Mouse (Mus musculus): ENCODE measurements at regions not wholly inside any gene's neighbourhood (a gene's known extent, or its start where the extent isn't known, plus 50 kb on each side); places are given as distances from the start of the nearest gene placed in this dataset.
A peak's percentile ranks its signal among the peaks of the same experiment; 100 is the strongest.

GRCm38 (mm10) chr10:66857330-66857729 is 238.6 kb upstream of the Jmjd1c start:
- no peak for DNase-seq (ENCODE audit: low spot score)

DNA sequence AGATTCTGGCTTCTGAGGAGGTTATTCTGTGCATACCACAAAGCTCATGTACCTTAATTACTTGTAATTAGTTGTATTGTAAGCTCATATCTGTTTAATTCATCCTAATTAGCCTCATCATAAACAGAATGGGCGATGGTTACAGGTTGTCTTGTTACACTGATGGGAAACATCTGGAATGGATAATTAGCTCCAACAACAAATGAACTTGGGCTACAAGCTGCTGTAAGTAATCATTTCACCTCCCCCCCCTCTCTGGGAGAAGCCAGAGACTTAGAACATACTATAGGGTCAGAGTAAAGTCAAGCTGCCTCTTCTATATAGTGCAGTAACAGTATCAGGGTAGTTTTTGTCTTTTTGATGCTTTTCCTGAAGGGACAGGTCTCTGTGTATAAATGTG is 234.5 kb upstream of the Jmjd1c start:
- no peak for DNase-seq (ENCODE audit: low spot score)

DNA sequence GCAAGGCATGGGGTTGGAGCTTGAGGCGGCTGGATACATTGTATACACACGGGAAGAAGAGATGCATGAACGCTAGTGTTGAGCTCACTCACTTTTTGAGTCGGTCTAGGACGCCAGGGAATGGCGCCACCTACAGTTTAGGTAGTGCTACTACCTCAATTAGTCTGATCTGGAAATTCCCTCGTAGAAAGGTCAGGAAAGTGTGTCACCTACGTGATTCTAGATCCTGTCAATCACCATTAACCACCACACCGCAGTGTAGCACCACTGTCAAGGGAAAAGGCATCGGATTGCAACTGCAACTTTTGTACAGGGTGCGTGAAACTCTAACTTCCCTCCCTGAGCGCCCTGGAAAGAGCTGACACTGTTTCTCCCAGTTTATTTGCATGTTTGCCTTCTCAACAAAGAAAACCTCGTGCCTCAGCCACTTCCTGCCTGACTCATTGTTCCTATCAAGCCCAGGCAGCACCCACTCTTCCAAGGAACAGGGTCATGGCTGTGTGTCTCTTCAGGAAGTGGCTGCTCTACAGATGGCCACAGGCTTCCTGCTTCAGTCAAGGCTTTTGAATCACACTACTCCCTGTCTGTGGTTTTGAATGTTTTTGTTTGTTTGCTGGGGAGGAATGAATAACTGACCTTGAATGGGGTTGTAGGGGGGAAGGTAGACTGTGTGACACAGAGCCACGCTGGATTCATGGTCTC is 231.6 kb upstream of the Jmjd1c start:
- peak; percentile 32 for DNase-seq (ENCODE audit: low spot score)

DNA sequence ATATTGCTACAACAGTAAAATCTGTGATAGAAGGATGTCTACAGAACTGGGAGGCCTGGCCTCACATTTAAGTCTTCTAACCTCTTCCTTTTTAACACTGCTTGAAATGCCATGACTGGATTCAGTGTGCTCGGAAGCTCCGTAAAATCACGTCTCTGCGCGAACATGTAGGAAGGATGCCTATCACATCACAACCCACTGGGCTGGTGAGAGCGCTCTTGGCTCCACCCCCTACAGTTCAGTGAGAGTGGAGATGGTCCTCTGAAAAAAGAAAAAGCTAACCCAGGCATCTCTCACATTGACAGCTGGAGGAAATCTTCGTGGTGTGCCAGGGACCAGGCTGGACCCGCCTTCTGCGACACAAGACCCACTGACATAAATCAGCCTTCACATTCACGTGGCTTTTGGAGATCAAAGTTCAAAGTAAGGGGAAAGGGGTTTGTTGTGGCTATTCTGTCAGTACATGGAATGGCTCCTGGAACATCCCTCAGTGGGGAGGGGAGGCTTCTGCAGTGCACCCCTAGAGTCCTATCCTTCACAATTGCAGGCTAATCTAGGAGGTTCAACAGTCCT is 230.8 kb upstream of the Jmjd1c start:
- no peak for DNase-seq (ENCODE audit: low spot score)

DNA sequence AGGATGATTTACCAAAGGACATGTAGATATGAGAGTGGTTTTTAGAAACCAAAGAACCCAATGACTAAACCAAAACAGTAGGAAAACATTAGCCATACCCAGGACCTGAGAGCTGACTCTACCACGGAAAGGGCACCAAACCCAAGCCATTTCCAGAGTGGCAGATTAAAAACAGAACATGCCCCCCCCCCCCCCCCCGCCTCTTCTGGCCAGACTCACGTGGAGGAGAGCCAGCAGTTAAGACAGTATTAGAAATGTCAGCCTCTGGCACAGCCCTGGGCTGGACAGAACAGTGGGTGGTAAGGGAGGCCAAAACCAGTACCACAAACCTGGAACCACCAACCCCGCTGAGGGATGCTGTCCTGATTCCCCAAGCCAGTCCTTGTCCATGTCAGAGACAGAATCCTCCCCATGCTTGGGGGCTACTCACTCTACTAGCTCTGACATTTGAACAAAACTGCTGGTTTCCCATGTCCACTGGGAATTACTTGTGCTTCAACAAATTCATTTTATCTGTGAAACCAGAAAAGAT is 224.7 kb upstream of the Jmjd1c start:
- no peak for DNase-seq (ENCODE audit: low spot score)

- DNase-seq (ENCODE audit: low spot score), result no peak
Observed at GRCm38 (mm10) chr10:66871673-66872072, 224.3 kb upstream of the Jmjd1c start.

DNA sequence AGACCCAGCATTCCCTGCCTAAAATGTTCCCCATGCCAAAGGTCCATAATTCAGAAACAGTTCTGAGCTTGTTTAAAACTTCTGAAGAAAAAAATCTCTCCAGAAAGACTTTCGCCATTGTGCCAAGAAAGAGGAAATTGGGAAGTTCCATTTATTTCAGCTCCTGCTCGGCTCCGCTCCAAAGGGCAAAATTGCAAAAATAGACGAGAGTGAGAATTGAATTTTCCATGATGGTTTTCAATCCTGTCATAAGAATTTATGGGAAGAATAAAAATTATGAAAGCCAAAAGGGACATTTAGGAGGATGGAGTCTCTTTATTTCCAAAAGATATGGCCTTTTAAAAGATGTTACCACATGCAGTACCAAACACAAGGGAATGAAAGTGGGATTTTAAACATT is 222.5 kb upstream of the Jmjd1c start:
- no peak for DNase-seq (ENCODE audit: low spot score)

DNA sequence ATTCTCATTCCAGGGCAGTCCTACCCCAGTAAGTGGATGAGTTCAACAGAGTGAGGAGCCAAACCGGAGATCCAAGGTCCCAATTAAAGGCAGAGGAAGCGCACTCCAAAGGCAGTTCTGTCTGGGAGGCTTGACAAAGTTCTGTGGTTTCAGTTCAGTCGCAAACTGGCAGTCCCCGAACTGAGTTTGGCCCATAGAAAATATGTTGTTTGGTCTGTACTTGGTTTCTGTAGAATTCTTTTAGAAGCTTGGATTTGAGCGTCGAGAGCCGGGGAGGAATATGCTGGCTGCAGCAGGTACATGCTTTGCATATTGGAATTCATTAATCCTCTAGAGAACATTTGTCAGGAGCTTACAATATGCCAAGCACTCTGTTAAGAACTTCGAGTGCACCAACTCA is 216.9 kb upstream of the Jmjd1c start:
- no peak for DNase-seq (ENCODE audit: low spot score)

- no peak for DNase-seq (ENCODE audit: low spot score)
Observed at GRCm38 (mm10) chr10:66882825-66883224, 213.1 kb upstream of the Jmjd1c start.

DNA sequence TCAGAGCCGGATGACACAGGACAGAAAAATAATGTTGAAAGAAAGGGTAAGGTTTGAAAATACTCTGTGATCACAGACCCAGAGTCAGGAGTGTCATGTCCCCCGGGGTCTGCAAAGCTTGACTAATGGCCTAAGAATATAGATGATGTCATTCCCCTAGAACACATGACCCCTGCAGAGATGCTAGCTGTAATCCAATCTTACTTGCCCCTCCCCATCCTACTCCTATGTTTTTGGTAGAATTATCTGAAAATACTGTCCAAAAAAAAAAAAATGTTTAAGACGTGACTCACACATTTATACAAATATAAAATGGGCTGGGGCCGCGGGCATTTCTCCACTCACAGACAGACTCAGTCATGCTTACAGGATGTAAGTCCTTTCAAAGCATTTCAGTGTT is 210.3 kb upstream of the Jmjd1c start:
- no peak for DNase-seq (ENCODE audit: low spot score)

DNA sequence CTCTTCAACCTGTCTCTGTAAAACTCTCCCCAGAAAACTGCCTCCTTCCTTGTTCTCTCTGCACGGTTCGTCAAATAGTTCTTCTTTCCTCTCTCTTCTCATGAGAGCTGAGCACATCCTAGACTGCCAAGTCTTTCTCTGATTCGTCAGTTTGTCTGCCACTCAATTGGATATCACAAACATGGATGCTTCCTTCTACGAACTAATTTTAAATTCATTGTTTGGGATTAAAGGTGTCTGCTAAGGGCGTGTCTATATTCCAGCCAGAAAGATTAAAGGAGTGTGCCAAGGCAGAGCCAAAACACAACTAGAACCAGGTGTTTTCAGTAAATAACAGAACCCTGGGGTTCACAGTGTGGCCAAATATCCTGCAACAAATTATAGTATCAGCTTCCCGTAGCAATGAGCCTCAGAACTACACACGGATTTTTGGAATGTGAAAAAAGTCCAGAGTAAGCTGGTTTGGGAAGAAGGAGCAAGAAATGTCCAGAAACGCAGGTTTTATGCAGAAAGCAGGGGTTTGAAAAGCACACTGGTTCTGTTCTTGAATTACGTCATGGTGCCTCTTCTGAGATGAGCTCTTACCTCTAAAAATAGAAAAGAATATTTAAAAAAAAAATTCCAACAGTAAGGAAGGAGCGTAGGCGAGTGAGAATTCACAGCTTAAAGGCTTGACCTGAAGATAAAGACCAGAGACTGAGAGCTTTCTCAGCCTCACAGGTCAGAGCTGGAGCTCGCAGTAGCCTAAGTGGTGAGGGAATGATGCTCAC is 206.0 kb upstream of the Jmjd1c start:
- DNase-seq (ENCODE audit: low spot score), result no peak

- DNase-seq (ENCODE audit: low spot score), result no peak
Observed at GRCm38 (mm10) chr10:66891811-66892210, 204.1 kb upstream of the Jmjd1c start.

DNA sequence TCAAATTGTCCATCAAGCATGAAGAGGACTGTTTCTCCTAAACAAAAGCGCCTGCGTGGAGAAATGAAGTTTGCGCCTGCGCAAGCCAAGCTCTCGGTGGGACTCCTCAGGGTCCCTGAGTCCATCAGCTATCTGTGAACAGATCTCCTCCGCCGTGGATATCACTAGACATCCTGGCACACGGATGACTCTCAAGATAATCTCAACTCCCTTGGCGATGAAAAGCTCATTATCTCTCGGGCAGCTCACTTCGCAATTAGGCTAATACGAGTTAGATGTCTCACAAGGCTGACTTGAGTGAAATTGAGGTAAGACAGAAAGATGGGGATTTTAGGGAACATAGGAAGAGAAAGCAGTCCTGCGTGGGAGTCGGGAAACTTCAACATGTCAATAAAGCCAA is 202.1 kb upstream of the Jmjd1c start:
- no peak for DNase-seq (ENCODE audit: low spot score)

- DNase-seq (ENCODE audit: low spot score), result no peak
Observed at GRCm38 (mm10) chr10:66896698-66897622, 199.0 kb upstream of the Jmjd1c start.

DNA sequence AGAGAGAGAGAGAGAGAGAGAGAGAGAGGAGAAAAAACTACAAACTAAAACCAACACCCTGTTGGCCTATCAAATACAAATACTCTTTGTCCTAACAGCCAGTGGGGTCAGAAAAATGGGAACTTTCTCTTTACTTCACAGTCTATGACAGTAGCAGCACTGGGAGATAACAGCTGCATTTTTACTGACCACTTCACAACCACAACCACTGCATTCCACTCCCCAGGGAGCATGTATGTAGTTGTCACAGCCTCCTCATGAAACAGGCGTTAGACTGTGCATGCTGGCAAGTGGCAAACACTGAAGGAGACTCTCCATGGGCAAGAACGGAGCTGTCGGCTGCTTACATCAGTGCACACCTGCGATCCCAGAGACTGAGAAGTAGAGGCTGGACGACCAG is 196.2 kb upstream of the Jmjd1c start:
- DNase-seq (ENCODE audit: low spot score), result no peak

DNA sequence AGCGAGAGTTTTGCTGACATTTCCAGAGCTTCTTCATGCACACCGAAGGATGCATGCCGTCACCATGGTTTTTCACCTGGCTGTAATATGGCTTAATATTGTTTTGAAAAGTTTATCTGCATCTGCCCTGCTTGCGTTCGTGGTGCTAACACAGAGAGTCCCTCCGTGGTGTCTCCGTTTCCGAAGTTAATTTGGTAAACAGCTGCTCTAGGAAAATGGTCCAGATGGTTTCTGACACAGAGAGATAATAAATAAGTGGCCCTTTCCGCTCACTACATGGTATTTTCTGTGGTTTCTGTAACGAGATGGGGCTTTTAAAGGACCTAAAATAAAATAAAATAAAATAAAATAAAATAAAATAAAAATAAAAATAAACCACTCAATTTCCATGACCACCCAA is 195.1 kb upstream of the Jmjd1c start:
- DNase-seq (ENCODE audit: low spot score), result no peak

DNA sequence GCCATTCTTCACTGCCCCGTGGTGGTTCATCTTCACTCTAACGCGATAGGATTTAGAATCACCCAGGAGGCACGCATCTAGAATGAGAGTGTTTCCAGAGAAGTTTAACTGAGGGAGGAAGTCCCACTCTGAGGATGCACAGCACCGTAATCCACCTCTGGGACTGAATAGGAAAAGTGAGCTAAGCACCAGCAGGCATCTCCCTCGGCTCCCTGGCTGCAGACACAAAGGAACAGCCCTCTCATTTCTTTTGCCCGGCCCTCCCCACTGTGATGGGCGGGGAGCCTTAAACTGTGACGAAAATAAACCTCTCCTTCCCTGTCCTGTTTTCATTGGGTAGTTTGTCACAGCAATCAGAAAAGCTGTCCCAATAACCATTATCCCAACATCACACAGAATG is 194.1 kb upstream of the Jmjd1c start:
- no peak for DNase-seq (ENCODE audit: low spot score)

DNA sequence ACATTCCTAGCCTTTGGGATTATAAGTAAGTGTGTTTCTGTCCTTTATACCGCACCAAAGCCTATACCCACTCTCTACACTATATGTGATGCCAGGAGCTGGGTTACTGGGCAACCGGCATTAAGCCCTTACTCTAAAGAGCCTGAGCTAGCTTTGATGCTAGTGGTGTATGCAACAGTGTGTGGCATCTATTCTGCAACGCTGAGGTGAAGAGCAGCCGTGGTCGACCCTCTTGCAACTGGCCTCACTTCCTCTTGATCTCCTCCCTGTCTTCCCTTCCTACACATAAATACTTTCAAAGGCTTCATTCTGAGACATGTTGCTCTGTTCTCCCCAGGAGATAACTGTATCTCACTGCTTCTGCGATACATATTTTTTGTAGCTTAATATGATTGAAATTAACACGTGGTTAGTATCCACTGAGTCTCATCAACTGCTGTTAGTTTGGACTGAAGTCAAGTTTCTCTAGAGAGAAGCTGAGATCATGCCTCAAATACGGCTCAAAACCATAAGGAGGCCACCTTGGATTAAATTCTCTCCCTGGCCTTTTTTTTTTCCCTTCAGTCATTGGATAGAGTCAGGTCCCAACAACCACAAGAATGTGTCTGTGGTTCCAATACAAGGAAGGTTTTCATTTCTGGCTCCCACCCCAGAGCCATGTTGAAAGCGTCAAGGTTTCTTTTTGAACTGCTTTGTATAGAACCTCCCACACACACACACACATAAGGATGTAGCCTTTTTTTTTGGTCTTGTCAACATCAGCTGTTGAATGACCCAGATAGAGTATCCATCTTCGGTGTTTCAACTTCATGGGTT is 191.2 kb upstream of the Jmjd1c start:
- DNase-seq (ENCODE audit: low spot score), result no peak

DNA sequence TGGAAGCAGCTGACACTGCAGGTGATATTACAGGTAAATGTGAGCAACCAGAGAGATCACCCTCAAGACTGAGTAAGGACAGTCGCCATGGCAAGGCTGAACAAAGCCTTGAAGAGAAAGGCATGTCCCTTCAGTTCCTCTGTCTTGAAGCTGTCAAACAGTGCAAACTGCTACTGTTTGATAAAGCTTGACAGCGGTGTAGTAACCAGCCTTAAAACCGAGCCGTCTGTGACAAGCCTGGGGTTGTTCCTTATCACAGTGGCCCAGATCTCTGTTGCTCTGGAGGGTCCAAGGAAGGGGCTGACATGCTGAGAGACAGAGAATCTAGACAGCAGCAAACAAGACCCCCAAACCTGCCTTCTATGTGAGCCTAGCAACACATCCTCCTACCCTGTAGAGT is 188.1 kb upstream of the Jmjd1c start:
- no peak for DNase-seq (ENCODE audit: low spot score)

- no peak for DNase-seq (ENCODE audit: low spot score)
Observed at GRCm38 (mm10) chr10:66909204-66909889, 186.6 kb upstream of the Jmjd1c start.
